Mouse (Mus musculus): Measurements from ENCODE around the gene Plekhg3. TPM values are rescaled to one million over a fixed set of nuclear protein-coding genes. Genes with fewer than 3 reads are reported as not detected.

The Plekhg3 gene
- total RNA-seq, 2 experiments from 2014 or later: 13.3 to 19.6 TPM

DNA sequence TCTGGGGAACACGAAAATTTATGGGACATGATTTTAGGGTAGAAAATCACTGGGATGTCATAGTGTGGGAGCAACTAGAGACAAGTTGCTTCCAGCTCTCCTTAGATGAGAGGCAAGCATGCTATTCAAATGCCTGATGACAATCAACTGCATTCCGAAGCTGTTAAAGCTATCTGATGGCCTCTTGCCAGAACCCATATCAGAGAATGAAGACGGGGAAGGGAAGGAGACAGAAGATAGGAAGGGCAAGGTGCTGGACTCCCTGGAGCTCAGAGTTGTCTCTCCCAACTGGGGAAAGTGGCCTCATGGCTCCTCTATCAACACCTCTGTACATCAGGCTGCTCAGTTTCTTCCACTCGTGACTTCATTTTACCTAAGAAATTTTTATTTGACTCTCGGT, 7.0 kb upstream of the Plekhg3 start:
- ATAC-seq (replicated peaks; ENCODE audit: poor library complexity, severe bottlenecking): no peak

DNA sequence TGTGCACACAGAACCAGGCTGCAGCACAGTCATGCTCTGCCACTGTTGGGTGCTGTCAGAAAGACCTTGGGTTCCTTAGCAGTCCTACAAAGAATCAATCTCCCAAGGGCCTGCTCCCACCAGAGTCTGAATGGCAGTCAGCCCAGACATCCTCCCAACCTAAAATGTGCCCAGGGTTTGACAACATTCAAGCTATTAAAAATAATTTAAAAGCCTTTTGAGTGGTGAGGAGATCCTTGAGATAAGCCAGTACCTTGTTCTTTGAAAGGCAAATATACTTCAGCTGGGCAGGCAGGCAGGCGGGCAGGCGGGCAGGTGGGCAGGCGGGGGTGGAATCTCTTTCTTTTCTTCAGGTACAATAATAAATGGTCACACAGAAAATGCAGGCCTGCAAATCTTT, 5.8 kb upstream of the Plekhg3 start:
- no peak for ATAC-seq (replicated peaks; ENCODE audit: poor library complexity, severe bottlenecking)

DNA sequence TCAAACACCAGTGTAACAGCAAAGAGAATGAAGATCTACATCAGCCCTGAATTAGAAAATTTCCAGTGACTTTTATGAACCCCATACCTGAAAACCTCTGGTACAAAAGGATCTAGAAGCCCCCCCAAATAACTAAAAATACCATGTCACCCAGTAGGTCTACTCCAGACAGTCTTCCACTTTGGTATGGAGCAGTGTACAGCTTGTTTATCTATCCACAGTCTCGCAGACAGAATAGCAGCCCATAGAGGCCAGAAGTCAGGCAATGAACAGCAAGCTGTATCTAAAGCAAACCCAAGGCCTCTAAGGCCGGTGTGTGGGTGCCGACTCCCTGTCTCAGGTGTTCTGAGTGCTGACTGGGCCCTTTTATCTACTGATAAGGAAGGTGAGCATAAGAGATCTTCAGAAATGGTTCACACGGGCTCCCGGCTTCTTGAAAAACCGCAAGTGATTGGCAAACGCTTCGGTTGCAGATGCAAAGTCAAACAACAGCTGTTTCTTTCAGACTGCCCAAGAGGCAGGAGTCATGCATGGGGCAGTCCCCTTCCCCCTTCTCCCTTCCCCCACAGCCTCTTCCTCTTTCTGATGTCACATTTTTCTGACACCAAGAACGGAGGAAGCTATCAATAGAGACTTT, 3.3 kb upstream of the Plekhg3 start:
- ATAC-seq (replicated peaks; ENCODE audit: poor library complexity, severe bottlenecking): peak; percentile 91

DNA sequence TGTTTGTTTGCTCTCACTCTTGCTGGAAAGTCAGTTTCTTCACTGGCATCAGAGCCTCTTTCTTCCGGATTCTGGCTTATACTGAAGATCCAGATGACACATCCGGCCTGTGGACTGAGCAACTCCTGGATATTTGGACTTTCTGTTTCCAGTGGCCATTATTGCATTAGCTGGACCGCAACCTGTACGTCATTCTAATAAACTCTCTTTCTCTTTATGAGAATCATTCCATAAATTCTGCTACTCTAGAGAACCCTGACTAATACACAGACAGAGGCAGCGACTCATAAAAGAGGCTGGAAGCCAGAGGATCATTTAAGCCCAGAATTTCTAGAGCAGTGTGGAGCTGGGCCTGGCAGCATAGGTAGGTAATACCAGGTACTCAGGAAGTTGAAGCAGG, 1.9 kb upstream of the Plekhg3 start:
- ATAC-seq (replicated peaks; ENCODE audit: poor library complexity, severe bottlenecking): no peak

DNA sequence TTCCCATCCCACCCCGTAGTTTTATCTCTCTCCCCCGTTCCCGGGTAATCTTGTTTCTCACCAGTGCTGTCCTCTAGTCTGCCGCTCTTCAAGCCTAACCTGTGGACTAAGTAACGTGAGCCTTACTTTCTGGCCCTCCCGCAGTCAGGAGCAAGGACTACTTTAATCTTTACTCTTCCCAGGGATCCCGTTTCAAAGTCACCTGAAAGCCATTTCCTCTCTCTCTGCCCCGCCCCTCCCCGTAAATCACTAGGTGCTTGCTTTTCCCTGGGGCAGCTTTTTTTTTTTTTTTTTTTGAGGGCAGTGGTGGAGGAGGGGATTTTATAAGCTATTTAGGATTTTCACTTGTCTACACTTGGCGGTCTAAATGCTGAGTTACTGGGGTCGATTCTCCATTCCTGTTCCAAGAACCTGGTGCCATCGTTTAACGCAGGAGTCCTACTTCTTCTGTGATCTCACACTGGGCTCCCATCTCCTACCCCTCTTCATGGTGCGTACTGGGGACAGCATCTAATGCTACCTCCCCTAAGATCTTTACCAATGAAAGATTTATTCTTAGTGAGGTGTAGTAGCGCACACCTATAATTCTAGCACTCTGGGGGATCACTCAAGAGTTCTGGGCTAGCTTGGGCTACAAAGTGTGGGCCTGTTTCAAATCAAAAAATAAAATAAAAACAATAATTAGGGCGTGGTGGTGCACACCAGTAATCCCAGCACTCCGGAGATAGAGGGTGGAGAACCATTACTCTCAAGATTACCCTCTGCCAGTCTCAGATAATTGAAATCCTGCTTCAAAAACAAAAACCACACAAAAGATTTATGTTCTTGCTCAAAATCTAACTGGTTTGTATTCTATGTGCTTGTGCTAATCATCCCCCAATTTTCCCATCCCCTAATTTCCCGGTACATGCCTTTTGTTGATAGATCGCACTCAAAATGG, 1.6 kb downstream of the Plekhg3 start:
- no peak for ATAC-seq (replicated peaks; ENCODE audit: poor library complexity, severe bottlenecking)

DNA sequence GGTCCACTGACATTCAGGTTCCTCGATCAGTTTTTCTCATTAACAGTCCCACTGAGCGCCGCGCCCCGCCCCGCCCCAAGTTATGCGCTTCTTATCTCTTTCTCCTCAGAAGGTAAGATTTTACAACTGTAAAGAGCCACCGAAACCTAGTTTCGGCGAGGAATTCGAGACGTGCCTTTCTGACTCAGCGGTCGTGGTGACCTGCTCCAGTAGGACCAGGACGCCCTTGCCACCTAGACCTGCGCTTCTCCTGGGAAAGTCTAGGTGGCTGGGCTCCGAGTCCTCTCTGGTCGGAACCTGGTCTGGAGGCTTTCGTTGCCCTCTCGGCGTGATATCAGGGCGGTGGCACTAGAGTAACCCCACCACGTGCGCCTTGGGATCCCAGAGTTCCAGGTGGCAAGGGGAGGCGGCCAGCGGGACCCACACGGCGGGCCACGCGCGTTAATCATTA, 2.3 kb downstream of the Plekhg3 start:
- no peak for ATAC-seq (replicated peaks; ENCODE audit: poor library complexity, severe bottlenecking)

DNA sequence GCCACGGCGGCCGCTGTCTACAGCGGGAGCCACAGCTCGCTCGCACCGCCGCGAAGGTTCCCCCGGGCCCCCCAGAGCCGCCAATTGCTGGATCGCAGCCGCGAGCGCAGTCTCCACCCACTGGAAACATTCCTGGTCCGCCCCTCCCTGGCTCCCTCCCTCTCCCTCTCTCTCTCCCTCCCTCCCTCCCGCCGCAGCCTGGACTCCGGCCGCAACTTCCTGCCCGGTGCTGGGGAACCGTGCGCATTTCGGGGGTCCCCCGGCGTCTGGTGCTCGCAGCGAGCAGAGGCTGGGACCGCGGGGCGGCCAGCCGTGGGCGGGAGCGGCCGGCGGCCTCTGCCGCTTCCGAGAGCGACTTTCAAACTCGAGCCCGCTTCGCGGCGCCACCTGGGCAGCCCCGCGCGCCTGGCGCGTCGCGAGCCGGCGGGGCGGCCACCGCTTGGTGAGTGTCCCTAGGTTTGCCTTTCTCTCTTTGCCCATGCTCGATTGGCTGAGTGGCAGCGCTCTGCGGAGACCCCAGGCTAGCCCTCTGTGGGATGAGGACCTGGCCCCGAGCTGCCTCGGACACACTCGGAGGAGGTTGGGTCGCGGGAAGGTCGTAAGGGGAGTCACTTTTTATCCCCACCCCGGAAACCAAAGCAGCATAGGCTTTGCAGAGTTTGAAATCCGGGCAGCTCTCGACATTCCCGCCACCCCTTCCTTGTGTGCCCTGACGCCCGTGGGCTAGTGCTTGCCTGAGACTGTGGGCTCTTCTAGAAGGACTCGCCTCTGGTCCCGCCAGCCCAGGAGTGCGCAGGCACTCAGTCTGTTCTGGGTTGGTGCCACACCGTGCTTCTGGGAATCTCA, 2.9 kb downstream of the Plekhg3 start:
- peak; percentile 29 for ATAC-seq (replicated peaks; ENCODE audit: poor library complexity, severe bottlenecking)

DNA sequence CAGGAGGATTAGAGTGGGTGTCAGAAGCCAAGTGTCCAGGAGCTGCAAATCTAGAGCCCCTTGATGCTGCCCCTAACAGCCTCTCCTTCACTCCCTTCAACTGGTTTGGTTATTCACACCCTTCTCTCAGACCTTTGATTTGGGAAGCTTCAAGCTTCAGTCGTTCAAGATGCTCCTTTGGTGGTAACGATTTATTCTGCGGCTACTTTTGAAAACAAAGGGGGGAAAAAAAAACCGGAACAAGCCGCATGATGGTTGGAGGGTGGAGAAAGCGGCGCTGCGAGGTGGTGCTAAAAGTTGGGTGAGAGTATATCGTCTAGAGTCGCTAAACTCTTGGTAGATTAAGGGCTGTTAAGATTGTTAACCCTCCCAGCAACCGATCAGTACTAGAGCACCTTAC, 3.5 kb downstream of the Plekhg3 start:
- 0 out of 2 replicates have a peak, but pooled peaks have one; percentile 8 for ATAC-seq (replicated peaks; ENCODE audit: poor library complexity, severe bottlenecking)

DNA sequence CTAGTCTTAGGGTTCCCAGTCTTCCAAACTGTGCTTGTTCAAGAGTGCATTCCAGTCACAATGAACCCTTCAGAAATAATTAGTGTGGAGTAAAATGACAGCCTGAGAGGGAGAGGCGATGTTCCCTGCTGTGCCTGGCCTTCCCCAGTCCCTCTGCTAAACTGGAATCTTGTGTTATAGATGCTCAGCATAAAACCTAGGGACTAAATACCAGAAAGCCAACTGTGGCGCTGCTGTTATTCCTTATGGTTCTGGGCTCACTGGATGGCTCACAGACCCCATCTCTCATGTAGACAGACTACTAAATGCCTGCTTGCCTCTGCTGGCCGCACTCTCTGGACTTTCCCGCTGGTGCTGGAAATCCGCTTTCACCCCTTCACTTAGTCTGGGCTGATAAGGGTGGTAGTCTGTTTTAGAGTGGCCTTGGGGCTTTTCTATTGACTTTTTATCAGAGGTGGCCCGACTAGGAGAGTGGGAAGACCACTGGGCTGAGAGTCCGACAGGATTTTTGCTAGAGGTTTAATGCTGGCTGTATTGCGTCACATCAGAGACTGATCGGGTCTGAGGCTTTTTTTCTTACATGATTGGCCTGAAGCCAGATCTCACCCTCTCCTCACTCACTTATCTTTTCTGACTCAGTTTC, 4.1 kb downstream of the Plekhg3 start:
- no peak for ATAC-seq (replicated peaks; ENCODE audit: poor library complexity, severe bottlenecking)

DNA sequence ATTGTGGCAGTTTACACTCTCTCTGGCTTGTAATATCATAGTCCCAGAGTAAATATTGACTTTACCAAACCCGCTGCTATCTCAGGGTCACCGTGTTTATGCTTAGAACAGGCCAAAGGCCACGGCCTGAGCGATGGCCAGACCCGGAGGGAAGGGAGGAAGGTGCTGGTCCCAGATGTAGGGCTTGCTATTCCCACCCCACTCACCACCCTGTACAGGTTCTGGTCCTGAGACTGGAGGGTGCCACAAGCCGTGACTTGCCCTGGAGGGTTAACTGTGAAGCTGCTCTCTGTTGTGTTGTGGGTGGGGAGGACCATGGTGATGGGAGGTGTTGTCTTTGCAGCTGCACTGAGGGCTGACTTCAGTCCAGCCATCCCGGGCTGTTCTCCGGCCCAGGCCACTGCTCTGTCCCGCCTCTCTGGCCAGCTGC, 4.8 kb downstream of the Plekhg3 start:
- no peak for ATAC-seq (replicated peaks; ENCODE audit: poor library complexity, severe bottlenecking)

DNA sequence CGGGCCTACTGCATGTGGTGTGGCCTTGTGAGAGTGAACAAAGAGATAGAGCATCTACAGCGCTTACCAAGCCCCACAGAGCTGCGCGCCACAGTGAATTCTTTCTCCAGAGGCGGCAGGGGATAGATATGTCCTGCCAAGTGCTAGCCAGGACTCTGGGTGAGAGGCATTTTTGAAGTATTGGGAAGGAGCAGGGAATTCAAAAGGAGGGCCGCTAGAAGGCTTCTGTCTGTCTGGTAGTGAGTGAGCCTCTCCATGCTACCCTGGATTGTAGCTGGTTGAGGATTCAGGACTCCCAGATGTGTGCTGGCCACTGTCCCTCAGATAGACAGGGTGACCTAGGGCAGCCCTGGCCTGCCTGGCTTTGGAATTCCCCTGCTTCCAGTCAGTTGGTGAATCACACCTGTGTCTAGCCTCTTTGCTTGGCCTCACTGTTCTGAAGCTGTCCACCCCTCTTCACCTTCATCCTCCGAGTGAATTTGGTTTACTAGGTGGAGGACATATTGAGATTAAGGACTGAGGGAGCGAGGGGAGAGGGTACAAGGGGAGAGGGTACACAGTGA, 6.0 kb downstream of the Plekhg3 start:
- ATAC-seq (replicated peaks; ENCODE audit: poor library complexity, severe bottlenecking): no peak

DNA sequence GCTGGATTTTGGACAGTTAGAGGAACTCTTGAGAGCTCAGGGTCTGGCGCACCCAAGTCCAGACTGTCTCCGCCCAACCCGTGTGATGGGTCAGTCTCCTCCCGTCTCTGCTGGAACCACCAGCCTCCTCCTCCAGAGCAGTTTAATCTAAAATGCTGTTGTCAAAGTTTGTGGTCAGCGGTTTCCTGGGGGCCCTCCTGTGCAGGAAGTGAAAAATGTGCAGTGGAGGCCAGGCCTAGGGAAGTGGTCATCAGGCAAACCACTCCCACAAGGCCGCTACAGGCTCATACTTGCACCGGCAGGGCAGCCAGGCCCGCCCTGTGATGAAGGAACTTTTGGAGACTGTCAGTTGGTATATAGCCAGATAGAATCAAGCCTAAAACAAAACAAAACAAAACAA, 6.7 kb downstream of the Plekhg3 start:
- peak; percentile 74 for ATAC-seq (replicated peaks; ENCODE audit: poor library complexity, severe bottlenecking)

DNA sequence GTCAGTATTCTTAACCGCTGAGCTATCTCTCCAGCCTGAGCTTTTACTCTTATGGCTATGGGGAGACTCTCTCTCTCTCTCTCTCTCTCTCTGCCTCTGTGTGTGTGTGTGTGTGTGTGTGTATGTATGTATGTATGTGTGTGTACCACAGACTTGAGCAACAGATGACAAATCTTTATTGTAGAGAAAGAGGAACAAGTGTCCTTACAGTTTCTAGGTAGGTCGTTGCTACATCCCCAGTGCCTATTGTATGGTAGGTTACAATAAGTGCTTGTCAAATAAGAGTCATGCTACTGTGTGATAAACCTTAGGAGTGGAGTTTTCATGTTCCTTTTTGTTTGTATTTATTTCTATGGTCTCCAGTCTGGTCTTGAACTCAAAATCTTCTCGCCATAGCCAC, 9.5 kb downstream of the Plekhg3 start:
- peak; percentile 81 for ATAC-seq (replicated peaks; ENCODE audit: poor library complexity, severe bottlenecking)

DNA sequence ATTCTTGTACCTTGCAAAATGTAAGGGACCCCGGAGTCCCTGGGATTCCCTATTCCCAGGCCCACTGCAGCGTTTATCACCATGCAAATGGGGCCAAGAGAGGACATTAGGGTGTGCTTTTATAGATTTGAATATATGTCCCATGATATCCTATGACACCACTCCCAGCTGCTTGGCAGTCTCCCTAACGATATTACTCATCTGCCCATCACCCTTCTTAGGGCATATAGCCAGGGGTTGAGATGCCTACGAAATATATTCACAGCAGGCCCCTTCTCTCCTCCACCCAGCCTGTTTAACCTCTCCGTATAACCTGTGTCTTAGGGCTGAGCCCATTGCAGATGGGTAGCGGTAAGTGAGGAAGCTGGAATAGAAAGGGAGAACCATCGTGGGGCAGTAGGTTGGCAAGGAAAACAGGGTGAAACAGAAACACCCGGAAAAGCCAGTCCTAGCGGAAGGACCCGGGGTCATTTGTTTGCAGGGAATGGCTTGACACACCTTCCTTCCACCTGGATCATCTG, 10.1 kb downstream of the Plekhg3 start:
- ATAC-seq (replicated peaks; ENCODE audit: poor library complexity, severe bottlenecking): no peak

DNA sequence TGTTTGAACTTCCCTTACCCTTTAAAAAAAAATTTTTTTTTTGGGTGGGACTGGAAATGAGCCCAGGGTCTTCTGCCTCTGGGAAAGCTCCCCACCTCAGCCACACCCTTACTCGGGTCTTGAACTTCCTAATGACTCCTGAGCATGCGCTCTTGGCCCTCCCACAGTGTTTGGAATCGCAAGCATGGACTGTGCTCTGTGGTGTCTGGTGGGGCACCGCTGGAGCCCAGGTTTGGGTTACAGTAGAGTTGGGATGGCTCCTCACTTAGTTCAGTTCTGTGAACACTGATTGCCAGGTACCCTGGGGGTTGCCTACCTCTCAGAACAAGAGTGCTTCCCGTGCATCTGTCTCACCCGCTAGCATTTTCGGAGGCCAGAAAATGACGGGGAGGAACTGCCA, 10.8 kb downstream of the Plekhg3 start:
- ATAC-seq (replicated peaks; ENCODE audit: poor library complexity, severe bottlenecking): no peak

DNA sequence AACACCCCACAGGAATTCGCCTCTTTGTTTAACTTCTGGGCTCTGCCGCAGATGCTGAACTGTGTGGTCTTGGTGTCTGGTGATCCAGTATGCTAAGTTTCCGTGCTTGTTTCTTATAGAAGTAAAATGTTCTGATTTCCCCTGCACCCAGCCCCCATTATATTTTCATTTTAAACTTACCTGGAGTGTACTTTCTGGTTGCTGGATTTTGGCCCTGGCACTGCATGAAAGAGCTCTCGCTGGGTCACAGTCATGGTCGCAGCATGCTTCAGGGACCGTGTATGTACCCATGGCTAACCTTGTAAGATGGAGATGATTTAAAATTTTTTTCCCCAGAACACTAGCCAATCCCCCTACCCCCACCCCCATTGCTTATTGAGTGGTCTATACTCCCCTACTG, 11.2 kb downstream of the Plekhg3 start:
- no peak for ATAC-seq (replicated peaks; ENCODE audit: poor library complexity, severe bottlenecking)

DNA sequence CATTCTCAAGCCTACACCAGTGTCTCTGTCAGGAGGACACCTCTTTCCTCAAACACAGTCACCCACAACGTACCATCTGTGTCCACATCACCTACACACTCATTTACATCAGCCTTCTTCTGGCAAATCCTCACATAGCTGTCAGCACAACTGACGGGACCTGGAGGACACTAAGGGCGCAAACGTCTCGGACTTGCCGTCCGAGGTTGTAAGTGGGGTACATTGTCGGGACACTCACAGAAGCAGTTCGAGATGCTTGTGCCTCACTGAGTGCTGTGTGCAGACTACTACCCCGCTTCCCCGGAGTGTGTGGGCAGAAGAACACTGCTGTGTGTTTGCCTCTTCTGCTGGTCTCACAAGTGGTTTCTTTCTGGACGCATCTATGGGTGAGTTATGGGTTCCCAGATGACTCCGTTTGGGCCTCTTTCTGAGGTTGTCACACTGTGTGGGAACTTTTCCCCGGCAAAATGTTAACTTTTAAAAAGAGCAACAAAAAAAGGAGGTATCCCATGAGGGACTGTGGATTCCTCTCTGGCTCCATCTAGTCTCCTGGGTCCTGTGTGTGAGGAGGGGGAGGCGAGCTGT, 15.2 kb downstream of the Plekhg3 start:
- no peak for ATAC-seq (replicated peaks; ENCODE audit: poor library complexity, severe bottlenecking)

DNA sequence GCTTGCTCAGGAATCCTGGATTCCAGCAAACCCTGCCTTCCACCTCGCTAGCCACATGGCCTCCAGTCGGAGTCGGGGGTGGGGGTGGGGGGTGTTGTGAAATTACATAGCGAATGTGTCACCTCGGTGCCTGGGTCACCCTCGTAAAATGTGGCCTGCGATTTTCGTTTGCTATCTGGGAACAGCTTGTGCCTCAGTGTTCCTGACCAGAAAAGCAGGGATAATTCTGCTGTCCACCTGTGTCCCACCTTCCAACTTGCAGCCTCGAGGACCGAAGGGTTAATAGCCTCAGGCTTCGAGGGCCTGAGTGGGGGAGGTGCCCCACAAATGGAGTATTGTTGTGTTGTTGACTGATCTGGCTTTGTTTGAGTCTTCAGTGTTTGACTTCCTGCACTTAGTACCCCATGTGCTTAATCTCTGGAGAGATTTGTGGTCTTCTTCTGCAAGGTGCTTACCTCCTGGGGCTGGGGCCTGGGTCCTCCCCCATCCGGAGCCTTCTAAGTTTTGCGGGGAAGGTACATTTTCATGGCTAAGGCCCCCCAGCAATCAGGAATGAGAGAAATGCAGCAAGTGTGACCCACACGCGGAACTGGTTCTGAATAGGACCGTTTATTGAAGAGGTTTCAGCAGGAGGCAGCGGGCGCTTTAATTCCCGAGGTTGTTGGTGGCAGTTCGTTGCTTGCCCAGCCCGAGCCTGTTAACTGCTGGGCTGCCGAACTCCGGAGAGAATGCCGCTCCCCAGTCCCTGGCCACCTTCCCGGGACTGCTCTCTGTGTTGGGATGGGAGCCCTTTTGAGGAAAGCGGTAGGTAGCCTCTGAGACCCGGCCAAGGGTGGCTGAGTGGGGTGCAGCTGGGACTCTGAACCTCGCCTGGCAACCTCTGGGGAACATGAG, 15.9 kb downstream of the Plekhg3 start:
- no peak for ATAC-seq (replicated peaks; ENCODE audit: poor library complexity, severe bottlenecking)

All from granulocyte monocyte progenitor cell, adult 5-6 weeks (primary cell).